Mouse (Mus musculus): ENCODE results near the gene Arid2. TPM values are rescaled to one million over a fixed set of nuclear protein-coding genes. Genes with fewer than 3 reads are reported as not detected.
A peak's percentile ranks its signal among the peaks of the same experiment; 100 is the strongest.
"Not testable (repeated sequence)": the region's sequence is repeated elsewhere in the genome, so short reads cannot be mapped to it uniquely, and the experiment has no call there.

The Arid2 gene
- total RNA-seq (2021) = 10 to 100 TPM; 35.3 to 36.0 TPM

- DNase-seq (ENCODE audit: low spot score in 2 of 2) = peak; percentile 46 to 69
- intact Hi-C loops (cut with DNase I) = loop anchor here (5.0 to 10.0 kb wide), 2 partner anchors 115 to 493 kb away; partner anchors contain the start of gene Ano6
These were observed at the start of gene Arid2 for GRCm38 (mm10) chr15:96287369-96287975. Gene Arid2 (plus strand): TSS chr15:96287518.

GRCm38 (mm10) chr15:96238071-96238470, 49.2 kb upstream of the Arid2 start:
- no peak for DNase-seq (ENCODE audit: low spot score in 2 of 2)
- intact Hi-C loops (cut with DNase I) = no loop called here

DNA sequence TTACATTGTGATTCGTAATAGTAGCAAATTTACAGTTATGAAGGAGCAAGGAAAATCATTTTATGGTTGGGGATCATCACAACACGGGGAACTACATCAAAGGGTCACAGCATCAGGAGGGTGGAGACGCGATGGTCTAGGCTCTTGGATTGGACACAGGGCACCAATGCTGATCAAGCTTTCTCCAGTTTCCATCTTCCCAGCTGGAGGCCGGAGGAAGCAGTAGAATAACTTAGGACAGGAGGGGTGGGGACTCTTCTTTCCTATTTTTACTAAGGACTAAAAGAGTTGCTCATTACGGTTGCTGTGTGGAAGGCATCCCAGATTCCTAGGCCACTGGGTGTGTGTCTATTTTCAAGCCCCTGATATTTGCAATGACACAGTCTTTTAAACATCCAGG, 43.1 kb upstream of the Arid2 start:
- intact Hi-C loops (cut with DNase I) = no loop called here
- DNase-seq (ENCODE audit: low spot score in 2 of 2) = no peak

DNA sequence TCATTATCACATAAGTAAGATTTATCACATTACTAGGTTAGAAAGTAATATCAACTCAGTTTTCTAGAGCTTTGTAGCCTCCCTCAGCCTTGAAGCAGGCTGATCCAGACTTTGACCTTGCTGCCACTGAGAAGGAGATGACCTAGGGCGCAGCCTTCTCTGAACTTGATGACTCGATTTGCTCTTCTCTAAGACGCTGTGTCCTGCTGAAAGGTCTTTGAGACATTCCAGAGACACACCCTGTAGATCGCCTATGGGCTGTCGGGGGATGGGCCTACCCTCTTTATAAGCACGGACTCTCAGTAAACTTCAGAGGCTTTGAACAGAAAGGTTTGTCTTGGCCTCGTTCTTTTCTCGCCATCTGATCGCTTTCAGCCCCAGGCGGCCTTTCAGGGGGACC, 42.6 kb upstream of the Arid2 start:
- DNase-seq (ENCODE audit: low spot score in 2 of 2); intact Hi-C loops (cut with DNase I): not testable (repeated sequence)

- intact Hi-C loops (cut with DNase I) = no loop called here
- no peak for DNase-seq (ENCODE audit: low spot score in 2 of 2)
These were observed 33.5 kb upstream of the Arid2 start for GRCm38 (mm10) chr15:96253827-96254226.

DNA sequence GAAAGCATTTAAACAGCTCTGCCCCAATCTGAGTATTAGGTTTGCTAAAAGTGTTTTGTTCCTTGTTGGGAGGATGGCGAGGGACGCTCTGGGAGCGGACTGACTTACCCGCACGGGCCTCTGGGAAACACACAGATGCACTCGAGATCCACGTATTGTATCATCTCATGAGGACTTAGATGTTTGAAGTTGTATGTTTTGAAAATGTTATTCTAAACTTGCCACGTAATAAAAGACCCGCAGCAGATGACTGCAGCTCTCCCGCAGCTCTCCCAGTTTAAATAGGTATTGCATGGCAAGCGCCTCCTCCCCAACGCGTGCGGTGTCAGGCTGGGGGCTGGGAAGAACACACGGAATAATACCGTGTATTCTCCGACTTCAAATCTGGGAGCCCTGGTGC, 33.0 kb upstream of the Arid2 start:
- intact Hi-C loops (cut with DNase I) = no loop called here
- DNase-seq (ENCODE audit: low spot score in 2 of 2) = no peak

- intact Hi-C loops (cut with DNase I) = no loop called here
- no peak for DNase-seq (ENCODE audit: low spot score in 2 of 2)
These were observed 29.5 kb upstream of the Arid2 start for GRCm38 (mm10) chr15:96257781-96258180.

DNA sequence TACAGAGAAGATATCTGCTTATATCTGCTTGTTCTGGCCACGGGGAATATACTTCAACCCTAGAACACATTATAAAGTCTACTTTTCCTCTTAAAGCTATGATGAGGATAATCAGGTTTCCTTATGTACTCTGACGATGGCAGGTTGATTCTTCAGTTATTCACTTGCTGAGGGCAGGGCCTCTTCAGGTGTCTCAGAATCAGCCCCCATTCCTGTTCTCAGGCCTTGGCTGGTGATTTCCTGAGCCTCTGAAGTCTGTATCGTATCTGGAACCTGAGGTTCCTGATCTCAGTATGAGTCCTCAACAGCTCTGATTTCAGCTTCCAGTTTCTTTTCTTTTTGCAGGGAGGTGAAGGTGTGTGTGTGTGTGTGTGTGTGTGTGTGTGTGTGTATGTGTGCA, 22.7 kb upstream of the Arid2 start:
- intact Hi-C loops (cut with DNase I) = no loop called here
- no peak for DNase-seq (ENCODE audit: low spot score in 2 of 2)

GRCm38 (mm10) chr15:96267933-96268332, 19.4 kb upstream of the Arid2 start:
- no peak for DNase-seq (ENCODE audit: low spot score in 2 of 2)
- intact Hi-C loops (cut with DNase I) = no loop called here

DNA sequence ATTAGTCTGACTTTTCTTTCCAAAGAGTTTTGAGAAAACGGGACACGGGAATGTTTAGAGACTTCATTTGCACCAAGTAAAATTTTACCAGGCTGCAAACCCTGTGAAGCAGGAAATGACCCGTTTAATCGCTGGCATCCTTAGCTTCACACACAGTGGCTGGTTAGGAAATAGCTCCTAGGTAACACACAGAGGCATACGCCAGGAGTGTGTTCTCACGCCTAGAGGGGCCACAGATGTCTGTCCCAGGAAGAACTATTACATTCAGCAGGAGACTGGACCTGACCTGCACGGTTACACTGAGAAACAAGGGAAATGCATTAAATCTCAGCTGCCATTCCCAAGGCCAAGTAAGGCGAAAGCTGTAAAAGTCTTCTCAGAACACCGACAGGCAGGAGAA, 18.7 kb upstream of the Arid2 start:
- intact Hi-C loops (cut with DNase I) = no loop called here
- no peak for DNase-seq (ENCODE audit: low spot score in 2 of 2)

DNA sequence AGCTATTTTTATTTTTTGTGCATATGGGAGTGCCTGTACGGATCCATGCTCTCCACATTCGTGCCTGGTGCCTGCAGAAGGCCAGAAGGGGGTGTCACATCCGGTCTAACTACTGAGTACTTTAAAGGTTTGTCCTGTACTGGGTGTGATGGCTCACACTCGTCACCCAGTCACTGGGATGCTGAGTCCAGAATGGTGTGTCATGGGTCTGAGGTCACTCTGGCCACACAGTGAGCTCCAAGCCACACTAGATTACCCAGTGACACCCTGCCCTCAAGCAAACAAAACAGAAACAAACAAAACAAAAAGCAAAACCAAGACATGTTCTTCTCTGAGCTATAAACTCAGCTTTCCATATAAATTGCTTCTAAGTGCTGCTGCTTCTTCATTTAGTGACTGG, 17.9 kb upstream of the Arid2 start:
- intact Hi-C loops (cut with DNase I) = no loop called here
- DNase-seq (ENCODE audit: low spot score in 2 of 2) = no peak

GRCm38 (mm10) chr15:96270272-96270880, 16.9 kb upstream of the Arid2 start:
- intact Hi-C loops (cut with DNase I) = no loop called here
- DNase-seq (ENCODE audit: low spot score in 2 of 2) = no peak

DNA sequence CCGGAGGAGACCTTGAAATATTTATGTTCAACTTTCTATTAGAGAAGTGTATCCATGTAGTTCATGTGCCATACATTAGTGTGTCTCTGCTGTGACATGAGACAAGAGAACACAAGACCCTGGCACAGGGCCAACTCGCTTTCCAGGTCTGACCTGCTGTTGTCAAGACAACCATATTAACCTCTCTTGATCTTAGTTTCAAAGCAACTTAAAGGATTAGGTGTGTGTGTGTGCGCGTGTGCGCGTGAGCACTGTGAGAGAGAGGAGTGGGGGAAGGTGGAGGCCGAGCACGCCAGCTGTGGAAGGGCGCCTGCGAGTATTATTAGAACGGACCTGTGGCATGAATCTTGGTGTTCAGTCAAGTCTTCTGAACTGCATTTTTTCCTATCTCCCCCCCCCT, 15.0 kb upstream of the Arid2 start:
- DNase-seq (ENCODE audit: low spot score in 2 of 2) = no peak
- intact Hi-C loops (cut with DNase I) = no loop called here

DNA sequence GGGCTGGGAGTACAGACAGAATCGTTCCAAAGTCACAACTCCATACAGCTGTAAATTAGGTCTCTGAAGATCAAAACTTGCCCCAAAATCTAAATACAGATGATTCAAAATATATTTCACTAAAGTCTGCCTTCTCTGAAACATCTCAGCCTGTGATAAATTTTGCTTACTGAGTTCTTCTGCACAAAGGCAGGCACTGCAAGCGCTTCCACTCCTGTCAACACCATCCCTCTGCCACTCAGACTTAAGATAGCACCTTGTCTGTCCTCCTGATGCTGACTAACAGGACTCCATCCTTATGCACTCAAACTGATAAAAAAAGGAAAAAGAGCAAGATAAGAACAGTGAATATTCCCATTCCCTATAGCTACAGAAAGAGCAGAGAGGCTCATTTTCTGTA, 13.0 kb upstream of the Arid2 start:
- no peak for DNase-seq (ENCODE audit: low spot score in 2 of 2)
- intact Hi-C loops (cut with DNase I) = no loop called here

GRCm38 (mm10) chr15:96275198-96275597, 12.1 kb upstream of the Arid2 start:
- no peak for DNase-seq (ENCODE audit: low spot score in 2 of 2)
- intact Hi-C loops (cut with DNase I) = no loop called here

DNA sequence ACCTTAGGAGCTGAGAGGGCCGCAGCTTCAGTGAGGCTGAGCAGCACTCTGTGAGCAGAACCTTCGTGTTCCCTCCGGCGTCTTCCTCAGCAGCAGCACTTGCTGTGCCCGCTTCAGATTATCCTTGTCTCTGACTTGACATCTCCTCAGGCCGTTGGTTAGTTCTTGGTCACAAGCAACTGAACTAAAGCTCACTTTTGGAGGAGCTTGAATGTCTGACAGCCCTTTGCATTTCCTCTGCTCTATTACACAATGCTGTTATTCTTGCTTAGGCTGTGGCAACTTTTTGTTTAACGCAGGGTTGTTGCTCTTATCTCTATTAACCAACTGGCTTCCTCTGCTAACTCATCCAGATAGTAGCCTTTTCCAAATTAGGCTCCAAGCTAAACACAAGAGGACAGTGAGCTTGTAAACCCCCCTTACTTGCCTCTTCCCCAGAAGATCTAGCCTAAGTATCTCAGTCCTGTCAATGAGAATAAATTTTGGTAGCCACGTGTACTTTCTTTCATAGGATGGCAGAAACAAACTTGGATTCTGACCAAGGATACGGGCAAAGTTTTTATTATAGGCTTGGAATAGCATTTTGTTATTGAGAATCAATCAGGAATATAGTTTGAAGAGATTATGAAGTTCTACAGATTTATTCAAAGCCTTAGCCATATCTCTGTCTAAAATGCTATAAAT, 11.4 kb upstream of the Arid2 start:
- intact Hi-C loops (cut with DNase I) = no loop called here
- no peak for DNase-seq (ENCODE audit: low spot score in 2 of 2)

DNA sequence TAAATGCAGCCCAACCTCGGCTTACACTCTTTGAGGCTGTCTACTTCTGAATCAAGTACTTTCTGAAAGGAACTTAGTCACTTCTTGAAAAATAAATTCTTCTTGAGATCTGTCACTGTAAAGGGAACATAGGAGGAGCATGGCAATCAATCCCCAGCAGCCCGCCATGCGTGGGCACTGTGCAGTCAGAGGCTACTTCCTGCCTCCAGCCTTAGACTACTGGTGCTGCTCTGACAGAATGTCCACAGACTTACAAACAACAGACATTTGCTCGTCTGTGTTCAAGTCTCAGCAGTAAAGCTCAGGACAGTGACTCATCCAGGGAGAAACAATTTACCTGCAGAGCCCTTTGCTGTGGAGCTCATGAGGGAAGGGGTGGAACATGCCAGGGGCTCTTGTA, 10.3 kb upstream of the Arid2 start:
- no peak for DNase-seq (ENCODE audit: low spot score in 2 of 2)
- intact Hi-C loops (cut with DNase I) = no loop called here

GRCm38 (mm10) chr15:96281236-96281635, 6.1 kb upstream of the Arid2 start:
- intact Hi-C loops (cut with DNase I) = loop anchor here (5.0 to 10.0 kb wide), 2 partner anchors 259 to 486 kb away; partner anchors contain the start of gene Ano6
- no peak for DNase-seq (ENCODE audit: low spot score in 2 of 2)

DNA sequence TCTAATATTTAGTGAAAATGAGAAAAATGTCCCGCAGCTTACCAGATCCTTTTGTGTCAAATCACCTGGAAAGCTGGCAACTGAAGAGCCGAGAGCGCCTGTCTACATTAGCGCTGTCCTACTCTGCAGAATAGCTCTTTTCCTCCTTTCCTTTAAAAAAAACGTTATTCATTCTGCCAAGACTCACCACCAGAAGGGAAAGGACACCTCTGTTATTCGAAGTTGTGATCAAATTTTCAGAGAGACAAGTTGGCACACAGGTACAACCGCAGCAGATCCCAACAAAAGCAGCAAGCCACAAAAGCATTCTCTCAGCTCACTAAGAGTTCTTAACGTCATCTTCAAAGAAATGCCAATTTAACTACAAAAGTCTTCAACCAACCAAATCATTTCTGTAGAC, 4.2 kb upstream of the Arid2 start:
- intact Hi-C loops (cut with DNase I) = loop anchor here (5.0 to 10.0 kb wide), 2 partner anchors 261 to 488 kb away; partner anchors contain the start of gene Ano6
- no peak for DNase-seq (ENCODE audit: low spot score in 2 of 2)

DNA sequence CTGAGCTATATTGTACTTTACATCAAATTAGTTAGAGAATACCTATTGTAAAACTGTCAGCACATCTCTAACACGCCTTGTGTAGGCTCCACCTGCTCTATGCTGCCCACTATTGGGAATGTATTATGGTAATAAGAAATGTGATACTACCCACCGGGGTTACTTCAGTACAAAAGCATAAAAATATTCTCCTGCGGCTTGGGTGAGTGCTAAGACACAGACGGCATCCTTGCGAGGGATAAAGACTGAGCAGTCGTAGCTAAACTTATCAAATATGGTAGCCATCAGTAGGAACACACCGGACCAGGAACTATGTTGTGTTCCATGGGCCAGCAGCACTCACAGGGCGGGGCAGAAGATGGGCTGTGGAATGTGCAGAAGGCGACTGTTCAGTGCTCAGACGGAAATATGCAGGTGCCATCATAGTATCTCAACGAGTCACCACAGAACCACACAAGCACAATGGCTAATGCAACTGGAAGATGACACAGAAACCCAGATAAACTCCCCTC, 3.3 kb upstream of the Arid2 start:
- intact Hi-C loops (cut with DNase I) = loop anchor here (5.0 to 10.0 kb wide), 2 partner anchors 262 to 489 kb away; partner anchors contain the start of gene Ano6
- DNase-seq (ENCODE audit: low spot score in 2 of 2) = peak; percentile 34 to 62

All from left cerebral cortex, postnatal 25 days (tissue).